Mouse (Mus musculus): ENCODE measurements around the gene Senp3.
"Not testable (repeated sequence)": the region's sequence is repeated elsewhere in the genome, so short reads cannot be mapped to it uniquely, and the experiment has no call there.

Gene Senp3

DNA sequence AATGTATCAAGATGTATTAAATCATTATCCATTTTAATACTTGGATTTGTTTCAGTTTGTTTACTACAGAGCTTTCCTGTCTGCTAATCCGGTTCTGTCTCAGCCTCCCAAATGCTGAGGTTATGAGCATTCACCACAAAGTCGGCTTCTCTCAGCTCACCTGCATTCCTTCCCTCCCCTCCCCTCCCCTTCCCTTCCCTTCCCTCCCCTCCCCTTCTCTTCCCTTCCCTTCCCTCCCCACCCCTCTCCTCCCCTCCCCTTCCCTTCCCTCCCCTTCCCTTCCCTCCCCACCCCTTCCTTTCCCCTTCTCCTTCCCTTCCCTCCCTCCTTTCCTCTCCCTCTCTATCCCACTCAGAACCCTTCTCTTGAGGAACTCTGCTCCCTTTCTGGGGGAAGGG, 22.7 kb upstream of the Senp3 start:
- no peak for DNase-seq (ENCODE audit: low read depth, low spot score)

DNA sequence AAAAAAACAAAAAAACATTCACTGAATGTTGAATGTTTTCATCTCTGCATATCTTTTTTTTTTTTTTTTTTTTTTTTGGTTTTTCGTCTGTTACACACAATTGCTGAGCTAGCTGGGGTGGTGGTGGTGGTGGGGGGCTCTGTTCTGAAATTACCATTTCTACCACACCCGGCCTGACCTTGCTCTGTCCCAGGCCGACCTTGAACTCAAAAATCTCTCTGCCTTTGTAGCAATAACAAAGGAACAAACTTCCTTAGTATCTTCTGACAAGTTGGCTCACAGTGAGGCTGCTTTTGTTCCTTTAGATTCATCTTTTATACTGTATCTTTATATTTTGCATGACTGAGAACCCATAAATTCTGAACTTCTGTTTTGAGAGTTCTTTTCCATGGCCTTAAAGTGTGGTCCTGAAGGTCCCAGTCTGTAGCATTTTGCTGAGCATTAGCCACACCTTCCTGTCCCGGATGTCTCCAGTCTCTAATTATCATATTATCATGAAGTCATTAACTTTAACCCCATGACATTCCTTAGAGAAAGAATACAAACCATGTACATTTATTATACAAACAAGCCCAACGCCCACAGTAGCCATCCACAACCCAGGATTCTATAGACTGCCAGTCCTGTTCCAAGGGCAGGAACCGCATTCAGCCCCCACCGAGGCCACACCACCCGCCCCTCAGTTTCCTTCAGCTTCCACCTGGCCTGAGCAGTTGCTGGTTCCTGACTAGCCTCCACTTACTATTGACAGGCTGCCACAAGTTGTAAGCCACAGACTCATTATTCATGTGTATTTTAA, 22.1 kb upstream of the Senp3 start:
- no peak for DNase-seq (ENCODE audit: low read depth, low spot score)

GRCm38 (mm10) chr11:69703381-69703780, 21.5 kb upstream of the Senp3 start:
- not testable (repeated sequence) for DNase-seq (ENCODE audit: low read depth, low spot score)

GRCm38 (mm10) chr11:69702886-69703285, 21.0 kb upstream of the Senp3 start:
- not testable (repeated sequence) for DNase-seq (ENCODE audit: low read depth, low spot score)

DNA sequence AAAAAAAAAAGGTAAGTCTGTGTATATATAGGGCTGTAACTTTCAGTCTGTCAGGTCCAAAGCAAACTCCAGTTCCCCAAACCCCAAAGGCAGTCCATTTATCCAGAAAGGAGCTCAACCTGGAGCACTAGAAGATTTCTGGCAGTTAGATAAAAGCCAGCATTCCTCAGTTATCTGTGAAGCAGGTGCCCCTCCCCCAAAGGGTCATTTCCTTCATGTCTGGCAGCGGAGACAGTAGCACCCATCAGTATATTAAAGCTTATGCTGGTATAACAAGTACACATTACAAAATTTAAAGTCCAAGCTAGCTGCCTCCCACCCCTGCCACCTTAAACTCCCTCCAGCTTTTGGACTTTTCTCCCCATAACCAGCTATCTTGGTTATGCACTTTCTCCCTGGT, 17.7 kb upstream of the Senp3 start:
- DNase-seq (ENCODE audit: low read depth, low spot score): no peak

DNA sequence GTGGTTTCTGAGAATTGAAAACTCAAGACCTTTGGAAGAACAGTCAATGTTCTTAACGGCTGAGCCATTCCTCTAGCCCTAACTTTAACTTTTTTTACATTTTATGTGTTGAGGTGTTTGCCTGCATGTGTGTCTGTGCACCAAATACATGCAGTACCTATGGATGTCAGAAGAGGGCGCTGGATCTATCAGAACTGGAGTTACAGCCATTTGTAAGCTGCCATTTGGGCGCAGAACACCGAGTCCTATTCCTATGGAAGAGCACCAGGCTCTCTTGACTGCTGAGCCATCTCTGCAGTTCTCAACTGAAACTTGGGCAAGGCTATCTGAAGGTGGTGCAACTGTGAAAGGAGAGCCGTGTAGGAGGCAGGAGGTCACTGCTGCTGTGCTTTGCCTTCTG, 16.7 kb upstream of the Senp3 start:
- DNase-seq (ENCODE audit: low read depth, low spot score): no peak

DNA sequence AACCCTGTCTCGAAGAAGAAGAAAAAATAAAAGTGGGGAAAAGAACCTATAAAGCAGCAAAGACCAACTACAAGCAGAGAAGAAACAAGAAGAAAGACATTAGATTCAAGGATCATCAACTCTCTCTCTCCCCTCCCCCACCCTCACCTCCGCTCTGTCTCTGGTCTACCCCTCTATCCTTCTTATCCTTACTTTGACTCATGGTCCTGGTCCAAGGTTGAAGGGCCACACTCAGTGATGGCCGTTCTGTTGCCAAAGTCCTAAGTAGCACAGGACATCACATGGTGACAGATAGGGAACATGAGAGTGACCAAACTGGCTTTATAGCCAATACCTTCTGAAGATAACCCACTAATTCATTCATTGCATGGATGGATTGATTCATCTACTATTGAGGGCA, 15.5 kb upstream of the Senp3 start:
- DNase-seq (ENCODE audit: low read depth, low spot score): no peak

GRCm38 (mm10) chr11:69695361-69696181, 13.7 kb upstream of the Senp3 start, which contains the start of the genes Tnfsf12 and Tnfsfm13:
Gene Tnfsf12, minus strand, starts transcription at chr11:69695849.
Gene Tnfsfm13, minus strand, starts transcription at chr11:69696098.
- DNase-seq (ENCODE audit: low read depth, low spot score): no peak

GRCm38 (mm10) chr11:69695046-69695360, 13.1 kb upstream of the Senp3 start:
- no peak for DNase-seq (ENCODE audit: low read depth, low spot score)

GRCm38 (mm10) chr11:69693421-69693965, 11.6 kb upstream of the Senp3 start:
- no peak for DNase-seq (ENCODE audit: low read depth, low spot score)

- DNase-seq (ENCODE audit: low read depth, low spot score): no peak
Measured at GRCm38 (mm10) chr11:69692863-69693262, 11.0 kb upstream of the Senp3 start.

DNA sequence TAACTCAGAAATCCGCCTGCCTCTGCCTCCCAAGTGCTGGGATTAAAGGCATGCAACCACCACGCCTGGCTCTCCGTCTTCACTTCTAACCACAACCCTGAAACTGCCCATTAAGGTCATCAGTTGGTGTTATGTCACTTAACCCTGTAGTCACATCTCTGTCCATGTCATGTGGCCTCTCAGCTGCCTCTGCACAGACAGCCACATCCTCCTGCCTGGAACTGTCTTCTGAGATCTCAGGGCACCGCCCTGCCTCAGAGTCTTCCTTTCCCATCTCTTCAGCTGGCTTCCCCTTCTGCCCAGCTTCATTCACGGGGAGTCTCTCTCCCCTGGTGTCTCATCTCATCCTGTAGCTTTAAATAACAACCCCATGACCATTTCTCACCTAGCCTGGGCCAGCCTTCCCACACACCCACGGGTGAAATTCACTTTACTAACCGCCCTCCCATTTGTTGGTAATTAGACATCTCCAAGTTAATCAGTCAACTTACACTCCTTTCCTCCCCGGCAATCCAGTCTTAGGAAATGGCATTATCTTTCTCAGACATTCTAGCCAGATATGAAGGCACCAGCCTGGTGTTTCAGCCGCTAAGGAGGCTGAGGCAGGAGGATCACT, 10.4 kb upstream of the Senp3 start:
- no peak for DNase-seq (ENCODE audit: low read depth, low spot score)

DNA sequence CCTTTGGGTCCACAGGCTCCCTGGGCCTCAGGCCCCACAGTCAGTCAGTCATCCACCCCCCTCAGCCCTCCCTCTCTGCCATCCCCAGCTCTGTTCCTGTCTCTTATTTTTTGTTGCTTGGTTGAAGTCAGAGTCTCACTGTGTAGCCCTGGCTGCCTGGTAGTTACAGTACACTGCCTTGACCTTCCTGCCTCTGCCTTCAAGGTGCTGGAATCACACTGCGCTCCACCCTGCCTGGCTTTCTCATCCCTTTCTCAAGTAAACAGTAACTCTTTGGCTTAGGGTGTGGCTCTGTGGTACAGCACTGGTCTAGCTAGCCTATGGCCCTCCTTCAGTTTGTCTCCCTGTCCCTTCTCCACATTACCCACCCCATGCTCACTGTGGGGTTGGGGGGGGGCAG, 8.0 kb upstream of the Senp3 start:
- DNase-seq (ENCODE audit: low read depth, low spot score): no peak

DNA sequence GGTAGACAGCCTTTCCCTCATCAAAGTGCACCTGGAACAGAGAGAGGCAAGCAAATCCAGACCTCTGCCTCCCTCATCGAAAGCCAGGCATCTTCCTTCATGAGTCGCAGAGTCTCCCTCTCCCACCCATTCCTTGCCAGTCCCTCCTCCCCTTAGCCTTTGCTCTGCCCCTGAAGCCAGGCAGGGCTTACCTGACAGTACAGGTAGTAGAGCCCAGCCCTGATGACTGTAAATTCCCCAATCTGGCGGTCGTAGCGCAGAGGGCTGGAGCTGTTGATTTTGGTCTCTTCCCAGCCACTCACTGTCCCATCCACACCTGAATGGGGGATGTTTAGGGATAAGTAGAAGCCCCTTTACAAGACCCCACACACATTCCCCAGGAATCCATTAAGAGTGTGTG, 5.2 kb upstream of the Senp3 start:
- no peak for DNase-seq (ENCODE audit: low read depth, low spot score)

DNA sequence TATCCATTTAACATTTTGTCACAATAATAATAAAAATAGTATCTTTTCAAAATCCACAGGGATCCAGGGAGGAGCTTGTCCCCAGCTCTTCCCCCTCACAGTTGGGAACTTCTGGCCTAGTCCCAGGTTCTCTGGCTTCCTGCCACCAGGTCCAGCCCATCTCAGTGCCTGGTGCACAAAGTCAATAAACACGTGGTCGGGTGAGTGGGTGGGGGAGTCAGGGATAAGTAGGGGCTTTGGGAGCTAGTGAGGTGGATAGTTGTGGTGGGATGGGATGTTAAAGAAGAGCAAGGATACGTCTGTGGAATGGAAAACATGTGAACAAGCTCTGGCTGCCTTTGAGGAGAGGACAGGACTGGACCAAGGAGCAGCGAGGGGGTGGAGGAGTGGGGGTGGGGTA, 4.5 kb upstream of the Senp3 start:
- no peak for DNase-seq (ENCODE audit: low read depth, low spot score)

DNA sequence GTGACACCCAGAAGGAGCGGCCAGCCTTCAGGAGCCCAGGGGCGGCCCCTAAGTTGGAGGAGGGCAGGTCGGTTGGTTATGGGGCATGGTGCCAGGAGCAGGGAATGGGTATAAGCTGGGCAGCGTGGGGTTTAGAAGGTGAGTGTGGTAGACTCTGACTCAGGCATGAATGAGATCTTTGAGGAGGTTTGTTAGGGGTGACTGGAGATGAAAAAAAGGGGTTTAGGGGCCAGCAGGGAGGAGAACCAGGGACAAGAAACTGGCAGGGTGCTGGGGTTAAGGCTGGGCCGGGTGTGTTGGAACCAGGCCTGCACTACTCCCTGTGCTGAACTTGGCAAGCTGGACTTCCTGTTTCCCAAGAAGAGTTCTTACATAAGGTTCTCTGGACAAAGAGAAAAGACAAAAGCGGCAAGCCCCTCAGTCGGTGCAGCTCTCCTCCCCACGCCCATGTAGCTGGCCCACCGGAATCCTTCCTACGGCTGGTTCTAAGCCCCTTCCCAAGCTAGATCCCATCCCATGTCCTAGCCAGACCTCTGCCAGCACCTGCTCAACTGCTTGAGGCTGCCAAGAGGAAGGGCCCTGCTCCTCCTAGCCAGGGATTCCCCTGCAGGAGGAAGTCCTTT, 3.8 kb upstream of the Senp3 start, which contains the start of gene Tnfsf13:
Gene Tnfsf13 (minus strand): TSS at position 259 of the 623 bp plus-strand sequence.
- no peak for DNase-seq (ENCODE audit: low read depth, low spot score)

- DNase-seq (ENCODE audit: low read depth, low spot score): no peak
Measured at GRCm38 (mm10) chr11:69684936-69685335, 3.1 kb upstream of the Senp3 start.

GRCm38 (mm10) chr11:69684128-69684745, 2.4 kb upstream of the Senp3 start:
- DNase-seq (ENCODE audit: low read depth, low spot score): no peak

DNA sequence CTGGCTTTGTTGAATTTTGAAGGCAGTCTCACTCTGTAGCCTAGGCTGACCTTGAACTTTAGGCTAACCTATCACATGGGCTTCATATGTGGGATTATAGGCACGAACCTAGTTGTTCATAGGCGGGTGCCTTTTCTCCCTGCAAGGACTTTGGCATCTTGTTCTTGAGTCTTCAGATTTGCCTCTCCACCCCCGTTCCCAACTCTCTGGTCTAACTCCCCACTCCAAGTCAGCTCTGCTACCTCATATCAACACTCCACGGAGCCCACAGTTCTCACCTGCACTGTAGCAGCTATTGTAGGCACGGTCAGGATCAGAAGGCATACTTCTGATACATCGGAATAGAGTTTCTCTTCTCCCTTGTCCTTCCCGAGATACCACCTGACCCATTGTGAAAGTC, 1.7 kb upstream of the Senp3 start:
- no peak for DNase-seq (ENCODE audit: low read depth, low spot score)

- peak; percentile 64 for DNase-seq (ENCODE audit: low read depth, low spot score)
Measured at GRCm38 (mm10) chr11:69682840-69683533, 1.1 kb upstream of the Senp3 start.

Data from telencephalon, adult 2 months (tissue).